Mouse (Mus musculus): Measurements from ENCODE around the gene Fras1. TPM values are rescaled to one million over a fixed set of nuclear protein-coding genes. Genes with fewer than 3 reads are reported as not detected.

The Fras1 gene
- polyA plus RNA-seq, 1 experiment: 1.5 TPM

GRCm38 (mm10) chr5:96528296-96528695 is 154.5 kb downstream of the Fras1 start:
- no peaks in the 10 kb centered on the region for H3K27me3 ChIP-seq (ENCODE audit: control insufficient read depth, insufficient read depth, insufficient read length)

DNA sequence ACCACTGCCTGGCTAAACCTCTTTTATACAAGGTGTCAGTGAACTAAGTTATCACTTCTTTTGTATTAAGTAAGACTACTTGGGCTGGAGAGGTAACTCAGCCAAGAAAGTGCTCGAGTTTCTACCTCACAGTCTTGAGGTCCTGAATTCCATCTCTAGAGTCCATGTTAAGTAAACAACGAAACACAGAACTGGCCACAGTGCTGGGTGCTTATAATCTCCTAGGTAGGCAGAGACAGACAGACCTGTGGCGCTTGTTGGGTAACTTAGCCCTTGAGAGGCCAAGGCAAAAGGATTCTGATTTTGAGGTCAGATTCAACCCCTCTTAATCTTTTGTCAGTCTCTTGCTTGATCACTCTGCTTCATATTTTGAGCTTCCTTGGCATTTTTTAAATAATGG is 156.8 kb downstream of the Fras1 start:
- H3K79me2 ChIP-seq (ENCODE audit: control insufficient read depth, insufficient read depth): no peaks in the 10 kb centered on the region
- TF ChIP-seq MYOD1 (IDR thresholded peaks at IDR 0.05; ENCODE audit: control insufficient read depth in 1 of 3, insufficient read length in 2 of 3, low read depth in 2 of 3) (no peak), POLR2AphosphoS2 (IDR thresholded peaks at IDR 0.05; ENCODE audit: insufficient read length, low read depth) (no peak), E2F4 (IDR thresholded peaks at IDR 0.05; ENCODE audit: insufficient read depth) (no peak), MAX (IDR thresholded peaks at IDR 0.05; ENCODE audit: low read depth) (no peak), SRF (IDR thresholded peaks at IDR 0.05; ENCODE audit: control insufficient read depth, insufficient read length, low read depth) (no peak), USF1 (IDR thresholded peaks at IDR 0.05; ENCODE audit: low read depth) (no peak), CEBPB (IDR thresholded peaks at IDR 0.05; ENCODE audit: insufficient read depth, poor library complexity, severe bottlenecking) (no peak), TCF3 (IDR thresholded peaks at IDR 0.05; ENCODE audit: insufficient read length, low read depth) (no peak), REST (IDR thresholded peaks at IDR 0.05; ENCODE audit: insufficient read depth, insufficient read length) (no peak), TCF12 (IDR thresholded peaks at IDR 0.05; ENCODE audit: insufficient read depth, poor library complexity, severe bottlenecking) (no peak)

More at GRCm38 (mm10) chr5:96528296-96528695, 154.5 kb downstream of the Fras1 start:
- Histone ChIP-seq H3K79me2 (ENCODE audit: control insufficient read depth, insufficient read depth) (no peaks in the 10 kb centered on the region), H3K4me3 (no peak overlapping the region), H3K36me3 (ENCODE audit: control insufficient read depth, insufficient read depth) (no peaks in the 10 kb centered on the region), H3K4me2 (ENCODE audit: low read depth) (no peak overlapping the region), H3ac (ENCODE audit: control insufficient read depth, insufficient read length) (no peak overlapping the region)
- TF ChIP-seq TCF3 (IDR thresholded peaks at IDR 0.05; ENCODE audit: insufficient read length, low read depth) (no peak), SRF (IDR thresholded peaks at IDR 0.05; ENCODE audit: control insufficient read depth, insufficient read length, low read depth) (no peak), REST (IDR thresholded peaks at IDR 0.05; ENCODE audit: insufficient read depth, insufficient read length) (no peak), CEBPB (IDR thresholded peaks at IDR 0.05; ENCODE audit: insufficient read depth, poor library complexity, severe bottlenecking) (no peak), TCF12 (IDR thresholded peaks at IDR 0.05; ENCODE audit: insufficient read depth, poor library complexity, severe bottlenecking) (no peak), USF1 (IDR thresholded peaks at IDR 0.05; ENCODE audit: low read depth) (no peak), MAX (IDR thresholded peaks at IDR 0.05; ENCODE audit: low read depth) (no peak), E2F4 (IDR thresholded peaks at IDR 0.05; ENCODE audit: insufficient read depth) (no peak), POLR2A (IDR thresholded peaks at IDR 0.05; ENCODE audit: insufficient read length, low read depth) (no peak), MYOG (IDR thresholded peaks at IDR 0.05; ENCODE audit: control insufficient read depth in 1 of 3, insufficient read depth in 1 of 3, insufficient read length in 2 of 3, low read depth in 2 of 3) (no peak), MYOD1 (IDR thresholded peaks at IDR 0.05; ENCODE audit: control insufficient read depth in 1 of 3, insufficient read length in 2 of 3, low read depth in 2 of 3) (no peak), POLR2AphosphoS2 (IDR thresholded peaks at IDR 0.05; ENCODE audit: insufficient read length, low read depth) (no peak)

GRCm38 (mm10) chr5:96531962-96532361 is 158.2 kb downstream of the Fras1 start:
- Histone ChIP-seq H3K27me3 (ENCODE audit: control insufficient read depth, insufficient read depth, insufficient read length) (no peaks in the 10 kb centered on the region), H3K79me2 (ENCODE audit: control insufficient read depth, insufficient read depth) (no peaks in the 10 kb centered on the region), H3K36me3 (ENCODE audit: control insufficient read depth, insufficient read depth) (no peaks in the 10 kb centered on the region), H3ac (ENCODE audit: control insufficient read depth, insufficient read length) (no peak overlapping the region), H3K4me2 (ENCODE audit: low read depth) (no peak overlapping the region), H3K4me3 (no peak overlapping the region)
- no peak for TF ChIP-seq USF1 (IDR thresholded peaks at IDR 0.05; ENCODE audit: low read depth)
- no peak for TF ChIP-seq TCF12 (IDR thresholded peaks at IDR 0.05; ENCODE audit: insufficient read depth, poor library complexity, severe bottlenecking)
- no peak for TF ChIP-seq MYOG (IDR thresholded peaks at IDR 0.05; ENCODE audit: control insufficient read depth in 1 of 3, insufficient read depth in 1 of 3, insufficient read length in 2 of 3, low read depth in 2 of 3)
- TF ChIP-seq MYOD1 (IDR thresholded peaks at IDR 0.05; ENCODE audit: control insufficient read depth in 1 of 3, insufficient read length in 2 of 3, low read depth in 2 of 3): no peak

More for the DNA sequence above, 156.8 kb downstream of the Fras1 start:
- H3K4me3 ChIP-seq: no peak overlapping the region
- no peak overlapping the region for H3K4me2 ChIP-seq (ENCODE audit: low read depth)
- no peaks in the 10 kb centered on the region for H3K27me3 ChIP-seq (ENCODE audit: control insufficient read depth, insufficient read depth, insufficient read length)
- H3K36me3 ChIP-seq (ENCODE audit: control insufficient read depth, insufficient read depth): no peaks in the 10 kb centered on the region
- H3ac ChIP-seq (ENCODE audit: control insufficient read depth, insufficient read length): no peak overlapping the region

DNA sequence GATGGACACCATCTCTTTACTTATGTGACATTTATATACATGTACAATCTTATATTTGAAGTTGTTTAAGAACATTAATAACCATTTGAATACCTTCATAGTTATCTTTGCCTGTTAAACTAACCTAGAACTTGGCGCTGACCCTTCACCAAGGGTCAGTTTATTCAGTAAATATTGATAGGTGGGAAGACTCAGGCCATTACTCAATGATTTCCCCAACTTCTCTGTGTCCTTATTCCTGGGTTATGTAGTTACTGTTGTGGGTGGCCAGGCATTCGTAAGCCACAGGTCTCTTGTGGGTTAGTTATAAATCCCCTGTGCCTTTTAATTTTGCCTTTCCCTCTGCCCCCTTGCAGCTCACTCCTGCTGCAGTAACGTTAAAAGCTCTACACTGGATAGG is 162.8 kb downstream of the Fras1 start:
- TF ChIP-seq SRF (IDR thresholded peaks at IDR 0.05; ENCODE audit: control insufficient read depth, insufficient read length, low read depth) (no peak), TCF3 (IDR thresholded peaks at IDR 0.05; ENCODE audit: insufficient read length, low read depth) (no peak), MYOG (IDR thresholded peaks at IDR 0.05; ENCODE audit: control insufficient read depth in 1 of 3, insufficient read depth in 1 of 3, insufficient read length in 2 of 3, low read depth in 2 of 3) (no peak), POLR2A (IDR thresholded peaks at IDR 0.05; ENCODE audit: insufficient read length, low read depth) (no peak), REST (IDR thresholded peaks at IDR 0.05; ENCODE audit: insufficient read depth, insufficient read length) (no peak), POLR2AphosphoS2 (IDR thresholded peaks at IDR 0.05; ENCODE audit: insufficient read length, low read depth) (no peak), USF1 (IDR thresholded peaks at IDR 0.05; ENCODE audit: low read depth) (no peak), E2F4 (IDR thresholded peaks at IDR 0.05; ENCODE audit: insufficient read depth) (no peak)
- Histone ChIP-seq H3K27me3 (ENCODE audit: control insufficient read depth, insufficient read depth, insufficient read length) (no peaks in the 10 kb centered on the region), H3K79me2 (ENCODE audit: control insufficient read depth, insufficient read depth) (no peaks in the 10 kb centered on the region), H3K4me3 (no peak overlapping the region), H3K4me2 (ENCODE audit: low read depth) (no peak overlapping the region), H3ac (ENCODE audit: control insufficient read depth, insufficient read length) (no peak overlapping the region), H3K36me3 (ENCODE audit: control insufficient read depth, insufficient read depth) (no peaks in the 10 kb centered on the region)

- no peaks in the 10 kb centered on the region for H3K36me3 ChIP-seq (ENCODE audit: control insufficient read depth, insufficient read depth)
- H3ac ChIP-seq (ENCODE audit: control insufficient read depth, insufficient read length): no peak overlapping the region
- H3K79me2 ChIP-seq (ENCODE audit: control insufficient read depth, insufficient read depth): no peaks in the 10 kb centered on the region
- H3K4me3 ChIP-seq: no peak overlapping the region
- no peaks in the 10 kb centered on the region for H3K27me3 ChIP-seq (ENCODE audit: control insufficient read depth, insufficient read depth, insufficient read length)
- TF ChIP-seq CEBPB (IDR thresholded peaks at IDR 0.05; ENCODE audit: insufficient read depth, poor library complexity, severe bottlenecking) (no peak), MYOD1 (IDR thresholded peaks at IDR 0.05; ENCODE audit: control insufficient read depth in 1 of 3, insufficient read length in 2 of 3, low read depth in 2 of 3) (peak in 1 of 3 experiments; percentile 40)
- no peak overlapping the region for H3K4me2 ChIP-seq (ENCODE audit: low read depth)
Observed at GRCm38 (mm10) chr5:96536937-96537336, 163.2 kb downstream of the Fras1 start.
